Mouse (Mus musculus) C2C12 (cell line): ENCODE data around the gene B3gnt3.

Experiments
- CTCF ChIP-seq: IDR thresholded peaks from one replicate; pipeline ENCODE4 v1.5.1; 2011; ENCODE audit not compliant: control insufficient read depth, insufficient read depth, insufficient read length
- MYOD1 ChIP-seq: IDR thresholded peaks from one replicate; pipeline ENCODE4 v1.6.1; 2011; ENCODE audit warnings: low read depth; ENCODE audit not compliant: control insufficient read depth, insufficient read length
- USF1 ChIP-seq: IDR thresholded peaks from one replicate; pipeline ENCODE4 v1.6.1; 2011; ENCODE audit warnings: low read depth, mild to moderate bottlenecking, control low read depth, moderate library complexity

- TF ChIP-seq CTCF: no peak
- no peak for TF ChIP-seq USF1
- no peak for TF ChIP-seq MYOD1
Measured at GRCm38 (mm10) chr8:71668220-71668975, 33.2 kb downstream of the B3gnt3 start.
